Mouse (Mus musculus) spleen, postnatal 10 days (tissue): Measurements from ENCODE around the gene Nipal4.

Experiments used
- DNase-seq, 2 experiments: peaks; one replicate each; pipeline ENCODE4 v3.0.0; 2021 to 2022; ENCODE audit warnings: low spot score in 2 of 2

Gene Nipal4

DNA sequence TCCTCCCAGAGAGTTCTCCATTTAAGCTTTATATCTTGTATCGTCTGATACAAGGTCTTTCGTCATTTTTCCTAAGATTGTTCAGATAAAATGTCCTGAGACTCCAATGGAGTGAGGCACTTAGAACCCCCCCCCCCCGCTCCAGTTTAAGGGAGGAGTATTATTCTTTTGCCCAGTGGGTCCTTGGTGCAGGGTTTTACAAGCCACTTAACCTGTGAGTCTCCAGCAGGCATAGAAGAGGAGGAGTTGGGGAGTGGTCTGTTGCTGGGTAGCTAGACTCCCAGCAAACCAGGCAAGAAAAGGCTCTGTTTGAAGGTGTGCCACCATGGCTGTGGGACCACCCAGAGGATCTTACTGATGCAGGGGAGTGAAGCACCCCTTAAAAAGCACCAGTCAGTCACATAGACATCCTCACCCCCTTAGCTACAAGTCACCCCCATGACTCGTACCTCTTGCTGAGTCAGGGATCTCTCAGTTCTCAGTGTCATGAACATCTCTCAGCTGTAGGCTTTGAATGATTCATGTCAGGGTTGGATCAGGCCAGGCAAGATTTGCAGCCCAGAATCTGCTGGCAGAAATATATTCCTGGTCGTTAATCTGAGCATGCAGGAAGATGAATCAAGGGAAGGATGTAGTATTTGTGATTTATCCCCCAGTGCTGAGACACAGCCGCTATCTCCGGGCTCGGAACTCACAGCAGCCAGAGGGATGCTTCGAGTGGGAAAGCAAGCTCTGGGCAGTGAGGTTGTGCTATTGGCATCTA is 50.7 kb downstream of the Nipal4 start:
- DNase-seq = no peak

DNA sequence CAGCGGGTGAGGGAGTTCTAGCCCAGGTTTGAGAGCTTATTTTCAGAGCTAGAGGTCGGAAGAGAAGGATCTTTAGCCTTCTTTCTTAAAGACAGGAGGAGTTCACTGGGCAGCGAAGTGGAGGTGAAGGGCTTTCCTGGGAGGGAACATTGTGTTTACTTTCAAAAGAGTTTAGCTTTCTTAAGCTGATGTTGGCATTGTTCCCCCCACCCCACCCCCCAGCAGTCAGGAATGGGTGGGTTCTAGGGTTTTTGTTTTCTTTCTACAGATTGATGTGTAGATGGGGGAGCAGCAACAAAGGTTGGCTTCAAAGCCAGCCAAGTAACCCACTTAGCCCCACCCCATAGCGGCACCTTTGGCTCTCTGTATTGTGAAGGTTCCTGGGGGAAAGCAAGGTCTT is 51.3 kb downstream of the Nipal4 start:
- DNase-seq = no peak

DNA sequence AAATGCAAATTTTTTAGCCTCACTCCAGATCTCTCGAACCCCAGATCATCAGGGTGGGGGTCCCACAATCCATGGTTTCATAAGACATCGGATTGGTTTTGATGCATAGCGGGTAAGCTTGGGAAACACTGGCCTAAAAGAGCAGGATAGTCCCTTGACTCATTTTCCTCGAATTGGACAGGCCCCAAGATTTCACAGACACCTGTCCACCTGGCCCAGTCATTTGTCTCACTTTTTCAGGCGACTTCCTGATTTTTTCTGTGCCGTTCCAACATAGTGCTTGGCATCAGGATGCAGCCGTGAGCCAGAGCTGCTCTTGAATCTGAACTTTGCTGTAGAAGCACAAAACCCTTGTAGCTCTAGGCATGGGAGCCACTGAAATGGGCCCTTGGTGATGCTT is 52.1 kb downstream of the Nipal4 start:
- no peak for DNase-seq

DNA sequence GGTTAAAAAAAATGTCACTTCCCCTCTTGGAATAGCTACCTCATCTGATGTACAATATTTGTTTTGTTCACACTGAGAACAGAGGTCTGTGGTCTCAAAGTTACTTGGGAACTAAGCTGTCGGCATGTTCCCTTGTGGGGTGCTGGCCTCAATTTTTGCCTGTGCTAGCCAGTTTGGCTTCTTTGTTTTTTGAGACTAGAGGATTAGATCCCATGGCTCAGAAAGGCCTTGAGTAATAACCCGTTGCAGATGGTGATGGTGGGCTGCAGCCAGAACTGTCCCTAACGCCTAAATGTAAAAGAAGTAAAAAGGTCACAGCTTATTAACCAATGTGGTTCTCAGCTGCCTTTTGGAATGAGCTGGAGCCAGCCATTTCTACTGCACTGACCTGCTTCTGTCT is 53.1 kb downstream of the Nipal4 start:
- DNase-seq = no peak

DNA sequence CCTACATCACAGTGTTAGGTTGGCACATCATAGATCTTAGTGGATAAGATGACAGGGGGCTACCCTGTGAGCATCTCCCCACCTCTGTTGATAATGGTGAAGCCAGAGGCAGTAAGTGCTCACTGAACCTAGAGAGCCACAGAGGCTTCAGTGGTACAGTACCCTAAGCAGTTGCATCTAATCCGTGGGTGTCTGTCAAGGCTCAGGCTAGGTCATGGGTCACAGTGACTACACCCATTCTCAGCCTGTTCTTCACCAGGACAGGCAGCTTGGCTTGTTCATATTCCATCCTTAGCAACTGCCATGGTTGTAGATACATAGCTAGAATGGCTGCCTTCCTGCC is 55.4 kb downstream of the Nipal4 start:
- no peak for DNase-seq

DNA sequence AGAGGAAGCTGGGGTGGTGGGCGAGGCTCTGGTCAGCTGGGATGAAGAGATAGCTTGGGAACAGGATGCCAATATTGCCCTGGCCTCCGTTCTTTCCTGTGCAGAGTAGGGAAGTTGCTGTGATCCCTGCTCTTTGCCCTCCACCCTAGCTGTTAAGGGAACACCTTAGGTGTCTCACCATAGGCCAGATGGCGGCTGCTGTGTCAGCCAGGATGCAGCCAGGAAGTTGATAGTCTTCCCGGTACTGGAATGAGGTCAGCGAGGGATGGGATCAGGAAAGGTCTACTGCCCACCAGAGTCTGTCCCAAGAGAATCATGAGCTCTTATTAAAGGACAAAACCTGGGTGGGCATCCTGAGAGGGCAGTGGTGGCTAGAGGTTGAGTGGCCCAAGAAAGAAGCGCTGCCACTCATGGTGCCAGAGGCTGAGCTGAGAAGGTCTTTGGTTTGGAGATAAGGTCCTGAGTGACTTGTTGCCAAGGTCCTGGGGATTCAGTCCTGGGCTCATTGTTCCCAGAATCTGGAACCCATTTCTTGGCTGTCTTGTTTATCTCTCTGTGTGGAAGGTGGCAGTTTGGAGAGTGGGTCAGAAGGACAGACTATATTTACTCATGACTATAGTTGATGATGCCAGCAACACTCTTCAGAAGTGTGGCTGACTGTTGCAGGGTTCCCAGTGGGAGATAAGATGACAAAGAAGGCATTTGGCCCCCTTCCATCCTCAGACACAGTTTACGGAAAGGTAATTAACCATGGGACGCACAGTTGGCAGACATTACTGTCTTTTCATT is 56.0 kb downstream of the Nipal4 start:
- DNase-seq = no peak

DNA sequence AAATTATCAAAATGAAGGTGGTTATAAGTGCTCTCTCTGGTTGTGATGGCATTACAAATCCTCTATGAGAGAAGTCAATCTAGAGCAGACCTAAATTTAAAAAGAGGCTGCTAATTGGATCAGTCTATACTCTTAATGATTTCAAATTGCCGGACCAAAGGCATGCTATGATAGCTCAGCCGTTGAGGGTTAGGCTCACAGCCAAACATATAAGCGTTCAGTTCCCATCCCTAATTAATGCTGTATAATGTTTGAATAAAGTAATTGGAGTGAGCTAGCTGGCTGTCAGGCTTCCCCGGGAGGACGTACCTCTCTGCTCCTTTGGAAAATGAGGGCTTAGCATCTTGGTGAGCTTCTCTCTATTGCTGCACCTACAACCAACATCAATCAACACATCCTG is 57.1 kb downstream of the Nipal4 start:
- no peak for DNase-seq

DNA sequence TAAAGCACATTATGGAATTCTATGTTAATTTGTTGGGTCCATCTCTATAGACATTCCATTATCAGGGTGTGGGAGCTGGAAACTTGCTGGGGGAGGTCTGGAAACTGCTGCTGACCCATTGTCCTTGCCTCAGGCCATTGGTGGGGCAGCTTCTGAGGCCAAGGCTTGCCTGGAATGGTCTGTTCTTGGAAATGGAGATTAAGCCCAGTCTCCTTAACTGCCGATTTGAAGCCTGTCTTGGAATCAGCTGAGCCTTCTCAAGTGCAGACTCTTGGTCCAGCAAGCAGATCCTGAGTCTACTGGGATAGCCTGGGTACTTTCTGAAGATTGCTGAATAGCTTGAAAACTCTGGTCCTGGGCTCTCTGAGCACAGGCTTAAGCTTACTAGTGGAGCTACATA is 59.3 kb downstream of the Nipal4 start:
- no peak for DNase-seq

DNA sequence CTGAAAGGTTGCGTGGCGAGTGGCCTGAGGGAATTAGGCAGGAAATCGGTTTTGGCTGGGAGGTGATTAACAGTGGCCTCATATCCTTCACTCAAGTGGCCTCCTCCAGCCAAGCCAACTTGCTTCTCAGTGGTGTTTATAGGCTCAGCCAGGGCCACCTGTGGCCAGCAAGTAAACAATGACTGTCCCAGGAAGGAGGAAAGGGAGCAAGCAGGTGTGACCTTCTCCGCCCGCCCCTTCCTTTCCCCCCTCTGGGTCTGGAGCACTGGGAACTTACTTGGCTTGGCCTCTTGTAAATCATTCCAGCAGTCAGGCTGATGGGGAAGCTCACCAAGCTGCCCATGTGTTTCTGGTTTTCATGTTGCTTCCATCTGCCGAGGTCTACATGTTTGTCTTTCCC is 64.2 kb downstream of the Nipal4 start:
- DNase-seq = no peak
